Comparison of ENCODE assay signal across 9 mouse cellular contexts in the genomic region with DNA sequence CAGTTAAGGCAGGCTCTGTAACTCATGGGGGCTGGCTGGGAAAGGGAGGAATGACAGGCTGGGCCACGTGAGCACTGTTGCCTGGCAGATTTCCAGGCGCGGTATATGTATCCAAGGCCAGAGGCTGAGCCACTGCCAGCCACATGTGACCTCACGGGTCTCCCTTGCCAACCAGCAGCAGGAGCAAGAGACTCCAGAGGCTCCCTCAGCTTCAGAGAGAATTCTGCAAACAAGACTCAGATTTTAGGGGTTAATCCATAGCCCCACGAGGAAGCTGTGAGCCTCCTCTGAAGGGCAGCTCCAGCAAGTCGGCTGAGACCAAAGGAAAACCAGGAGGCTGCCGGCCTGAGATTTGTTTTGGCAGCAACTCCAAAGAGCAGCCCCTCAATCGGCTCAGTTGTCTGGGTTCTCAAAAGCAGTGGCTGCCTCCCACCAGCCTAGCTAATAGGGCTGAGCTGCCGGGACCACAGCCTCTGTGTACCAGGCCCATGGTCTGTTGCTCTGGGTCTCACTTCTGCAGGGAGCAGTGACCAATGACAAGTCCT.
DNase-seq lines count a peak whose midpoint lies in the region; ATAC-seq and TF ChIP-seq lines count a peak whose summit lies in the region.
"Had no signal": no experiment of that assay in that cellular context is flagged by ENCODE, and none has a peak within 500 bp of the region (broad histone marks: within the 10 kb centered on the region; RNA-seq: fewer than 3 reads in every experiment).

No protein-coding gene starts in this region.

- ATAC-seq in liver, embryonic 12.5 days: no peak
- peak; percentile 78 for ATAC-seq in lung, embryonic 14.5 days (ENCODE audit: insufficient read depth)
- ATAC-seq: Patski had no signal

- 64% methylated on average over 9 of the region's 9 CpGs for WGBS in liver, embryonic 12.5 days (ENCODE audit: insufficient replicate concordance)
- WGBS in lung, embryonic 14.5 days: 24% methylated on average over 9 of the region's 9 CpGs
- WGBS in thymus, adult 2 months: 77% methylated on average over 9 of the region's 9 CpGs

- no peak for TF ChIP-seq CTCF in lung, embryonic 14.5 days (IDR thresholded peaks at IDR 0.05; ENCODE audit: low read depth)
- no peak for TF ChIP-seq CTCF in thymus, adult 2 months (IDR thresholded peaks at IDR 0.05; ENCODE audit: borderline replicate concordance, control insufficient read depth, extremely low read depth, insufficient read depth, low read length, poor library complexity)

- peak; percentile 13 for DNase-seq in liver
- DNase-seq in brain, embryonic 18.5 days (ENCODE audit: low read depth, low spot score): peak; percentile 45
- DNase-seq in heart, postnatal 36 days: peak; percentile 50 to 57
- DNase-seq in lung, embryonic 14.5 days: peak; percentile 79
- no peak for DNase-seq in T-cell, adult 2 months (ENCODE audit: low spot score)
- no peak for DNase-seq in thymus, adult 2 months
- DNase-seq in thymus, postnatal 14 days: no peak

- TF ChIP-seq POLR2A in thymus, adult 2 months (IDR thresholded peaks at IDR 0.05; ENCODE audit: control insufficient read depth, extremely low read depth, insufficient read depth, low read length, poor library complexity): no peak

- no peaks in the 10 kb centered on the region for H3K9me3 ChIP-seq in liver, embryonic 12.5 days (replicated peaks)
- no peaks in the 10 kb centered on the region for H3K9me3 ChIP-seq in lung, embryonic 14.5 days (ENCODE audit: low read depth, low read length)

- H3K4me3 ChIP-seq in liver, embryonic 12.5 days: no peak overlapping the region
- no peak overlapping the region for H3K4me3 ChIP-seq in lung, embryonic 14.5 days (ENCODE audit: low read depth, low read length)
- no peak overlapping the region for H3K4me3 ChIP-seq in thymus, adult 2 months (ENCODE audit: control insufficient read depth, insufficient read depth, low read length)

- no peak overlapping the region for H3K27ac ChIP-seq in liver, embryonic 12.5 days
- H3K27ac ChIP-seq in lung, embryonic 14.5 days (ENCODE audit: low read depth): no peak overlapping the region
- no peak overlapping the region for H3K27ac ChIP-seq in thymus, adult 2 months (ENCODE audit: control insufficient read depth, insufficient read depth, low read length)

- no peak overlapping the region for H3K4me2 ChIP-seq in liver, embryonic 12.5 days
- H3K4me2 ChIP-seq in lung, embryonic 14.5 days: no peak overlapping the region

- H3K36me3 ChIP-seq in liver, embryonic 12.5 days: no peaks in the 10 kb centered on the region
- no peaks in the 10 kb centered on the region for H3K36me3 ChIP-seq in lung, embryonic 14.5 days (ENCODE audit: insufficient read depth)
- H3K36me3 ChIP-seq in thymus, adult 2 months (ENCODE audit: control insufficient read depth, insufficient read depth, low read length): no peaks in the 10 kb centered on the region

- H3K9ac ChIP-seq in liver, embryonic 12.5 days: no peak overlapping the region
- no peak overlapping the region for H3K9ac ChIP-seq in lung, embryonic 14.5 days

- no peaks in the 10 kb centered on the region for H3K4me1 ChIP-seq in liver, embryonic 12.5 days
- H3K4me1 ChIP-seq in lung, embryonic 14.5 days (ENCODE audit: insufficient read depth): 0 out of 2 replicates have a peak, but pooled peaks cover 6% of the 10 kb centered on the region
- H3K4me1 ChIP-seq in thymus, adult 2 months (replicated peaks; ENCODE audit: control insufficient read depth, insufficient read depth, low read length): no peaks in the 10 kb centered on the region

- intact Hi-C loops in heart, postnatal 36 days (cut with DNase I): no loop called here

- H3K27me3 ChIP-seq in liver, embryonic 12.5 days (replicated peaks): no peaks in the 10 kb centered on the region
- no peaks in the 10 kb centered on the region for H3K27me3 ChIP-seq in lung, embryonic 14.5 days (ENCODE audit: insufficient read depth, low read length)
- H3K27me3 ChIP-seq in thymus, adult 2 months (ENCODE audit: control insufficient read depth, insufficient read depth, low read length): no peaks in the 10 kb centered on the region
- H3K27me3 ChIP-seq: Patski had no signal

Comparison
In these comparisons a context has a peak if more than half of its experiments do, and no peak if none do; other contexts are left out.
1. DNase-seq: peak in liver (single experiment), brain, embryonic 18.5 days (single experiment), heart, postnatal 36 days (2 of 2) and lung, embryonic 14.5 days (single experiment); none in T-cell, adult 2 months (single experiment), thymus, adult 2 months (single experiment) and thymus, postnatal 14 days (single experiment).